Mouse (Mus musculus) left cerebral cortex, postnatal 36 days (tissue): Measurements from ENCODE around the gene Clpb. TPM values are rescaled to one million over a fixed set of nuclear protein-coding genes. Genes with fewer than 3 reads are reported as not detected.

Experiments
- DNase-seq, 2 experiments: peaks; one replicate each; pipeline ENCODE4 v3.0.0; 2021 to 2022; ENCODE audit warnings: low spot score in 2 of 2, mixed read lengths in 1 of 2
- intact Hi-C: fragments of 180-260 bp; cut with DNase I; formaldehyde crosslinking; loops from one replicate; pipeline ENCODE4 v1.15.1; 2025
- total RNA-seq, 2 experiments: library from RNA; stranded (reverse); gene quantifications; 2 replicates each; pipeline ENCODE4 v1.2.3; 2021

Gene Clpb
- total RNA-seq, 2 experiments from 2014 or later, result 55.2 to 60.3 TPM

DNA sequence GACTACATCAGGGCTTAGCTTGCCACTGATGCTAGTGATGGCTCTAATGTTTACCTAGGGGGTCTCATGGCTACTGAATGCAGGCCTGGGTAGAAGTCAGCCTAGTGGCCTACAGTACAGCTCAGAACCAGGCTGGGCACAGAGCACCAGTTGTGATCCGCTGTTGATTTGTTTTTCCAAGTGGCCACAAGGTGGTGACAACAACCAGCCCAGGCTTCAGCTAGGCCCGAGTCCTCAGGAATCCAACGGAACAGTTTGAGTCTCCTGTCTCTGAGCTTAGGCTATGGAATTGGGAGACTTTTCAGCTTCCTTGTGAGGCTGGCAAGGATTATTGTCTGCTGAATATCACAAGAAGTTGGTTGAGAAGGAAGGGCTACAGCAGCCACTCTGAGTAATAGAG lies 3.1 kb downstream of the Clpb start:
- intact Hi-C loops, result loop anchor here (5.0 kb wide), 2 partner anchors 106 to 171 kb away; partner anchors contain the start of gene Inppl1
- DNase-seq, result peak; percentile 41 to 42

- DNase-seq, result no peak
- intact Hi-C loops, result no loop called here
These were observed 8.3 kb downstream of the Clpb start for GRCm38 (mm10) chr7:101671601-101672280.

- DNase-seq, result no peak
- intact Hi-C loops, result no loop called here
These were observed 10.1 kb downstream of the Clpb start for GRCm38 (mm10) chr7:101673497-101673896.

GRCm38 (mm10) chr7:101676033-101676761 lies 12.8 kb downstream of the Clpb start:
- intact Hi-C loops, result no loop called here

GRCm38 (mm10) chr7:101676762-101677308 lies 13.4 kb downstream of the Clpb start:
- DNase-seq, result no peak
- intact Hi-C loops, result no loop called here

More at GRCm38 (mm10) chr7:101676033-101676761, 12.8 kb downstream of the Clpb start:
- DNase-seq, result no peak

DNA sequence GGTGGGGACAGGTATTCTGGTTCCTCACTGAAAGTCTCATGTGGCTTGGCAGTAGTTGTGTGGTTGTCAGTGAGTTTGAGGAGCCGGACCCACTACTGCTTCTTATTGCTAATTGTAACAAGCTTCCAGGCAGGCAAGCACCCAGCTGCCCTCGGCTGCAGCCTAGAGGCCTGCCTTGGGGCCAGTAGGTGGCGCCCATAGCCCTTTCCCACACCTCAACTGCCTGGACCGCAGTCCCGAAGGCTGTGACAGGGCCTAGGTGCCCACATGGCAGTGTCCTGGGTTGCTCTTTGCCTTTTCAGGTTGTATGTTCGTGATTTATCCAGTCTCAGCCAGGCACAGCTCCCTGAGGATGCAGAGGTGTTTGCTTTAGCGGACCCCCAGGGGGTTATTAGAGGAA lies 16.2 kb downstream of the Clpb start:
- peak; percentile 64 to 68 for DNase-seq
- intact Hi-C loops, result no loop called here

DNA sequence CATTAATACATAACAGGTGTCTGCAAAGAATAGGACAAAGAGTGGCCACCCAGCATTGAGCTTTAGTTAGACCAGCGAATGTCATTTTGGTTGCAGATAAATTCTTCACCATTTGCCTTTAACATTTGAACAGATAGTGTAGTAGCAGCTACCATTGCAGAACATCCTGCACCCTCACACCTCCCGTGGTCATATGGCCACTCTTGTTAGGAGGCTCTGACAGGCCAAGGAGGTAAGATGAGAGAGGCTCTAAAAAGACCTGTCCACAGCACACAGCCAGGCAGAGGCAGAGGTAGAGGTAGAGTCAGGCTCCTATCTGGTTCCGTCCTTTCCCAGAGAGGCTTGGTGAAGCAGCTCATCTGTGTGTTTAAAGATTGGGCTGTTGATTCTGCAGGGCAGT lies 17.5 kb downstream of the Clpb start:
- intact Hi-C loops, result no loop called here
- no peak for DNase-seq

DNA sequence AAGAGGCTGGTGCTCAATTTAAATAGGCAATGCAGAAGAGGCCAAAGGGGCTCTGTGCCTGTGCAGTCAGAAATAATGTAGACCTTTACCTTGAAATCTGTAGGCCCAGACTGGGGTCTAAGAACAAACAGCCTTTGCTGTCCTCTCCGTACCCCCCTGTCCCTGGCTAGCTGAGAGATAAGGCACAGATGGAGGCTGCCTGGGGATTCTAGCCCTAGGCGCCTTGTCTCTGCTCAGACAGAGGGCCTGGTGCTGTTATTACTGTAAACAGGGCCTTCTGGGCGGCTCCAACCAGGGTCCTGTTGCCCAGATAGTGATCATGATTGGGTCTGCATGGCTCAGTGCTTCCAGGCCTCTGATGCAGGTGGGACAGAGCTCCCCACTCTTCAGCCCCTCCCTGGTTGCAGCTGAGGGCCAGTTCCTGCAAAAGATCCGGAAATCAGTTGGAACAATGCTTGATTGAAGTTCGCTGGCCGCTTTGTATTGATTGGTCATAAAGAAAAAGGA lies 18.2 kb downstream of the Clpb start:
- intact Hi-C loops, result no loop called here
- DNase-seq, result no peak

GRCm38 (mm10) chr7:101682886-101683285 lies 19.5 kb downstream of the Clpb start:
- intact Hi-C loops, result no loop called here
- DNase-seq, result no peak

DNA sequence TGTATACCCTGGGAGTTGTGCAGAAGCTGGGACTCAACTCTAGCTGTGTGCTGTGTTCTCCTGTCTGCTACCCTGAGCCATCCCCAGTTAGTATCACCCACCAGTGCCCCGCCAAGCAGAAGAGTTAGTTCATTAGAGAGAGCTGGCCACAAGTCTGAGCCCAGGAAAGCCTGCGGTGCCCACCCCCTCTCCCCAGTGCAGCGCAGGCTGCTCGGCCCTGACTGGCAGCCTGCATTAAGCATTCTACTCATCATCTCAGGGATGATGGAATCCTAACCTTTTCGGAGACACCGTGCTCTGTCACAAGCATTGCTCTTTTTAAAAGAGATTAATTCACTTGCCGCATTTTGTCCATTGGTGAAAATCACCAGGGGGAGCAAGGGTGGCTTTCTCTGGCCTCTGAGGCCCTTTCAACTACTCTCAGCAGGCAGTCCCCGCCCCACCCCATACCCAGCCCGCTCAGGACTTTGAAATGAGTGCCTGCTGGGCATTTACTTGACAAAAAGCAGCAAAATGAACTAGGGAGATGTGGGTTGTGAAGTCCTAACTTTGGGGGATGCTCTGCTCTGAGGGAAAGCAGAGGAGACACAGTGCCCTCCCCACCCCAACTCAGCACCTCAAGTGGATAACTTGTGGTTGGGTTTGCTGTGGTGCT lies 20.7 kb downstream of the Clpb start:
- intact Hi-C loops, result no loop called here

DNA sequence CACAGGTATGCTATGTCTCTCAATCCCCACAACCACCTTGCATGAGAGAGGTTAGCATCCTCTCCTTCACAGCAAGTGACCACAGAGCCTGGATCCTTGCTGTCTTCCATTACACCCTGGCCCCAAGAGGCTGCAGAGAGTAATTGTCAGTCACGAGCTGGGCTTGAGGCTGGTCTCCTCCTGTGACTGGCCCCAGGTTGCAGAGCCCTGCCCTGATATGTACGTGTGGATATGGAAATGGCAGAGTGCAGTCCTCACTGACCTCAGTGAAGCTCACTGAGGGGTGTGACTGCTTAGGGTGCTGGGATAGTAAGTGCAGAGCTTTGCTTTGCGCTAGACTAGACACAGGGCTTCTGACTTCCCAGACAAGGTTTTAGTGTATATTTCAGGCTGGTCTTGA lies 21.2 kb downstream of the Clpb start:
- no peak for DNase-seq
- intact Hi-C loops, result no loop called here

More for the DNA sequence above, 20.7 kb downstream of the Clpb start:
- DNase-seq, result no peak

- DNase-seq, result no peak
- intact Hi-C loops, result no loop called here
These were observed 23.7 kb downstream of the Clpb start for GRCm38 (mm10) chr7:101687144-101687543.

- DNase-seq, result no peak
- intact Hi-C loops, result no loop called here
These were observed 27.0 kb downstream of the Clpb start for GRCm38 (mm10) chr7:101690471-101690870.

GRCm38 (mm10) chr7:101691863-101692262 lies 28.4 kb downstream of the Clpb start:
- DNase-seq, result no peak
- intact Hi-C loops, result no loop called here

- intact Hi-C loops, result no loop called here
- DNase-seq, result no peak
These were observed 29.0 kb downstream of the Clpb start for GRCm38 (mm10) chr7:101692446-101692845.

DNA sequence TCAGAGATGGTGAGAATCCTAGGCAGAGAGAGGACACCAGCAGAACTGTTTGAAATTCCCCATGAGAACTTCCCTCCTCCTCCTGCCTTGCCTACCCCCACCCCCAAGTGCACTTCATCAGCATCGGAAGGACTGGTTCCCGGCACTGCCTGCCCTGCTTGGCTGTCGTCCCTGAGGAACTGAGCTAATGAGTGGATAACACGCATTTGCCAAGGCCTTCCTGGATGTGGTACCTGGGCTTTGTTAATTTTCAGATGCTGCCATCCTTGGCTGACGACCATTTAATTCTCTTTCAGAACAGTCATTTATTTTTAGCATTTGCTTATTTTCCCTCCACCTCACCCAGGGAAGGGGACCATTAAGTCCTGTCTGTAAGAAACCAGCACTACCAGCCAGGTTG lies 32.0 kb downstream of the Clpb start:
- intact Hi-C loops, result no loop called here
- no peak for DNase-seq

DNA sequence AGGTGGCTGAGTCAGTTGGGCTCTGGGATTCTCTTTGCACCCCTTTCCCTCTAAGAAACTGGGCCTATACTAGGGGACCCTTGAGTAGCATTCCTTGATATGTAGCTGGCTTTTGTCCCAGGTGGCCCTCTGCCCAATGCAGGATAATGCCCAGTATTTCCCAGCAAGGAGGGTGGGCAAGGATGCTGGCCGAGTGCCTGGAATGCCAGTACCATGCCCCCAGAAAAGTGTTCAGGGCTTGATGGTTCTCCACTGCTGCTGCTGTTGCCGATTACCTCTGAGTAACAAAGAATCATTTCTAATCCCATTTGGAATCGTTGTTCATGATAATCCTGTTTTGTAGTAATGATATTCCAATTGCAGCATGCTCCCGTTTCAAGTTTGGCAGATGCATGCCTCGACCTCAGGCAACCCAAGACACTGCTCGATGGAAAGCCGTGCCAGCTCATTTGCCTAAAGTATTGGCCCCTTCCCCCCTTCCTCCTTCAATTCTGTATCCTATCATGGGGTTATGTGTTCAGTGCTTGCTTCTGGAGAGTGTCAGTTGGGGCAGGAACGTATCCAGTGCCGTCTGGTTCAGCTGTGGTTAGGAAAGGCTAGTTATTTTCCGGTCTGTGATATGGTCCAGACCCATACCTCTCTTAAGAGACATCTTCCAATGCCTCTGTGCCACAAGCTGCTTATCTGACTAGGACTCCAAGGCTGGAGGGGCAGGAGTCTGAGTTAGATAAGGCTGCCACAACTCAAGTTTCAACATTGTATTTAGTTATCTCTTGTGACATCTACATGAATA lies 33.7 kb downstream of the Clpb start:
- no peak for DNase-seq
- intact Hi-C loops, result no loop called here

DNA sequence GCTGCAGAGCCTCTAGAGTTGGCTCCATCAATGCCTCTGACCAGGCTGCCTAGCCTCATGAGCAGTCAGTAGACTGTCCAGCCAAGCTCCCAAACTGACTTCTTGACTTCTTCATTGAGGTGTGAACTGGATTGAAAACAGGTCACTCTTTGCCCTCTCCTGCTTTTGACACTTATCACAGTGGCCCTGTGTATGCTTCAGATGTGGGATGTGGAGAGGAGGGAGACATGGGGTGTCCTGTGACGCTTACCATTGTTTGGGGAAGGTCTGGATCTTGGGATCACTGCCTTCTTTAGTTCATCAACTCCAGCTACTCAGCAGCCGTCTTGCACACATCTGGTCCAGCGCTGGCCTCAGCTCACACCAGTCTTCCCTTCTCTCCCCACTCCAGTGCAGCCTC lies 36.9 kb downstream of the Clpb start:
- DNase-seq, result no peak
- intact Hi-C loops, result no loop called here

- intact Hi-C loops, result no loop called here
- DNase-seq, result no peak
These were observed 39.3 kb downstream of the Clpb start for GRCm38 (mm10) chr7:101702706-101703105.
